Mouse (Mus musculus) CH12.LX (cell line): ENCODE data around the gene 2900026A02Rik. TPM values are rescaled to one million over a fixed set of nuclear protein-coding genes. Genes with fewer than 3 reads are reported as not detected.

Source experiments
- DNase-seq: peaks from one replicate; pipeline ENCODE4 v3.0.0-alpha.2; 2013; ENCODE audit errors: extremely low read depth
- H3K27ac ChIP-seq: 2 replicates; pipeline ENCODE4 v1.5.1; 2012; ENCODE audit warnings: low read depth, mild to moderate bottlenecking, control low read depth, moderate library complexity; ENCODE audit not compliant: insufficient read depth
- H3K27me3 ChIP-seq: replicated peaks from 2 replicates; pipeline ENCODE3; 2012; ENCODE audit warnings: inconsistent platforms
- H3K36me3 ChIP-seq, 2 experiments: replicated peaks in 1 of 2; 2 replicates each; pipeline versions ENCODE3 to v1.6.1; 2012; ENCODE audit warnings: inconsistent platforms in 1 of 2, low read length in 1 of 2, mild to moderate bottlenecking in 1 of 2, mixed read lengths in 1 of 2, moderate library complexity in 1 of 2; ENCODE audit not compliant: control insufficient read depth in 1 of 2, insufficient read depth in 1 of 2
- H3K4me1 ChIP-seq, 2 experiments: 2 replicates each; pipeline ENCODE4 v1.6.1; 2012; ENCODE audit warnings: inconsistent platforms in 1 of 2, moderate library complexity in 1 of 2; ENCODE audit not compliant: insufficient read depth in 2 of 2, control insufficient read depth in 1 of 2
- H3K4me2 ChIP-seq: 2 replicates; pipeline ENCODE4 v1.6.1; 2012; ENCODE audit warnings: low read depth, mild to moderate bottlenecking, control low read depth; ENCODE audit not compliant: poor library complexity, insufficient read depth, severe bottlenecking
- H3K4me3 ChIP-seq, 3 experiments: fragments of 150-350 bp in 1 of 3; sonication (generic) in 1 of 3; replicated peaks in 1 of 3; 2 replicates each; pipeline versions ENCODE3 to v1.5.1; 2011 to 2012; ENCODE audit warnings: low read depth in 2 of 3, low read length in 2 of 3, mild to moderate bottlenecking in 2 of 3, moderate library complexity in 2 of 3, control low read depth in 1 of 3, improper control_type of control experiment in 1 of 3, inconsistent platforms in 1 of 3, mixed read lengths in 1 of 3; ENCODE audit not compliant: poor library complexity in 1 of 3
- H3K79me2 ChIP-seq: replicated peaks from 2 replicates; pipeline ENCODE4 v1.6.1; 2012; ENCODE audit warnings: mild to moderate bottlenecking, moderate library complexity; ENCODE audit not compliant: control insufficient read depth, poor library complexity, insufficient read depth, severe bottlenecking; ENCODE audit errors: extremely low read depth
- H3K9ac ChIP-seq: 2 replicates; pipeline ENCODE4 v1.6.1; 2012; ENCODE audit warnings: low read depth, mild to moderate bottlenecking, control low read depth, moderate library complexity; ENCODE audit not compliant: insufficient read depth
- H3K9me3 ChIP-seq: replicated peaks from 2 replicates; pipeline ENCODE3; 2012; ENCODE audit warnings: low read length, inconsistent platforms, mixed read lengths
- BHLHE40 ChIP-seq: IDR thresholded peaks from 2 replicates; pipeline ENCODE4 v1.6.1; 2011; ENCODE audit warnings: mild to moderate bottlenecking, low read depth, low read length, improper control_type of control experiment
- CHD2 ChIP-seq: IDR thresholded peaks from 2 replicates; pipeline ENCODE4 v1.6.1; 2011; ENCODE audit warnings: low read length, improper control_type of control experiment
- CTCF ChIP-seq, 2 experiments: IDR thresholded peaks in 1 of 2; conservative IDR thresholded peaks in 1 of 2; 2 replicates each; pipeline ENCODE4 v1.5.1; 2011 to 2012; ENCODE audit warnings: low read depth in 2 of 2, low read length in 2 of 2, improper control_type of control experiment in 1 of 2, inconsistent platforms in 1 of 2, mild to moderate bottlenecking in 1 of 2, moderate library complexity in 1 of 2
- EP300 ChIP-seq: IDR thresholded peaks from 2 replicates; pipeline ENCODE4 v1.6.1; 2011; ENCODE audit warnings: low read length, improper control_type of control experiment
- ETS1 ChIP-seq: conservative IDR thresholded peaks from 2 replicates; pipeline ENCODE4 v1.6.1; 2012; ENCODE audit warnings: low read depth, mild to moderate bottlenecking, inconsistent platforms, low read length, improper control_type of control experiment, moderate library complexity
- GABPA ChIP-seq: IDR thresholded peaks from 2 replicates; pipeline ENCODE4 v1.6.1; 2012; ENCODE audit warnings: low read depth, low read length, improper control_type of control experiment, inconsistent platforms; ENCODE audit not compliant: insufficient replicate concordance
- HCFC1 ChIP-seq: IDR thresholded peaks from 2 replicates; pipeline ENCODE4 v1.6.1; 2012; ENCODE audit warnings: low read depth, mild to moderate bottlenecking, inconsistent platforms, low read length, improper control_type of control experiment
- IRF4 ChIP-seq: IDR thresholded peaks from 2 replicates; pipeline ENCODE4 v1.6.1; 2014; ENCODE audit warnings: low read depth, mild to moderate bottlenecking, inconsistent platforms, low read length, improper control_type of control experiment
- JUN ChIP-seq: IDR thresholded peaks from 2 replicates; pipeline ENCODE4 v1.6.1; 2011; ENCODE audit warnings: low read depth, mild to moderate bottlenecking, low read length, improper control_type of control experiment, moderate library complexity; ENCODE audit not compliant: insufficient read depth
- KAT2A ChIP-seq: IDR thresholded peaks from 2 replicates; pipeline ENCODE4 v1.6.1; 2012; ENCODE audit warnings: low read length, improper control_type of control experiment, inconsistent platforms; ENCODE audit not compliant: insufficient replicate concordance
- MAFK ChIP-seq: IDR thresholded peaks from 2 replicates; pipeline ENCODE4 v1.6.1; 2011; ENCODE audit warnings: low read length, improper control_type of control experiment; ENCODE audit not compliant: insufficient replicate concordance
- MEF2A ChIP-seq: IDR thresholded peaks from 2 replicates; pipeline ENCODE4 v1.6.1; 2014; ENCODE audit warnings: low read depth, mild to moderate bottlenecking, inconsistent platforms, low read length, improper control_type of control experiment, borderline replicate concordance
- MXI1 ChIP-seq: IDR thresholded peaks from 2 replicates; pipeline ENCODE4 v1.6.1; 2011; ENCODE audit warnings: mild to moderate bottlenecking, low read depth, low read length, improper control_type of control experiment
- POLR2AphosphoS2 ChIP-seq: IDR thresholded peaks from 2 replicates; pipeline ENCODE4 v1.6.1; 2011; ENCODE audit warnings: low read depth, low read length, improper control_type of control experiment
- RAD21 ChIP-seq: IDR thresholded peaks from 2 replicates; pipeline ENCODE4 v1.6.1; 2011; ENCODE audit warnings: low read depth, mild to moderate bottlenecking, low read length, improper control_type of control experiment, moderate library complexity
- RCOR1 ChIP-seq: conservative IDR thresholded peaks from 2 replicates; pipeline ENCODE4 v1.6.1; 2012; ENCODE audit warnings: low read depth, mild to moderate bottlenecking, inconsistent platforms, low read length, improper control_type of control experiment
- SMC3 ChIP-seq: IDR thresholded peaks from 2 replicates; pipeline ENCODE4 v1.6.1; 2011; ENCODE audit warnings: low read depth, low read length, improper control_type of control experiment
- TCF12 ChIP-seq: IDR thresholded peaks from 2 replicates; pipeline ENCODE4 v1.6.1; 2014; ENCODE audit warnings: low read depth, mild to moderate bottlenecking, inconsistent platforms, low read length, improper control_type of control experiment
- UBTF ChIP-seq: IDR thresholded peaks from 2 replicates; pipeline ENCODE4 v1.6.1; 2012; ENCODE audit warnings: low read depth, mild to moderate bottlenecking, inconsistent platforms, low read length, improper control_type of control experiment, moderate library complexity
- ZMIZ1 ChIP-seq: IDR thresholded peaks from 2 replicates; pipeline ENCODE4 v1.6.1; 2012; ENCODE audit warnings: low read depth, mild to moderate bottlenecking, inconsistent platforms, low read length, improper control_type of control experiment
- ZNF384 ChIP-seq: IDR thresholded peaks from 2 replicates; pipeline ENCODE4 v1.6.1; 2012; ENCODE audit warnings: low read depth, low read length, improper control_type of control experiment, inconsistent platforms
- dilution Hi-C: fragments of 300-500 bp; cut with MboI; formaldehyde crosslinking; loops from 2 replicates; pipeline ENCODE4 v1.14.3; 2020; ENCODE audit warnings: low sequenced_read_pairs; ENCODE audit not compliant: extremely low pct_unique_long_range_greater_than_20kb, extremely low pct_ligation_motif_present
- in situ Hi-C: fragments of 300-500 bp; cut with MboI; formaldehyde crosslinking; loops from 3 replicates; pipeline ENCODE4 v1.14.3; 2019; ENCODE audit warnings: low sequenced_read_pairs, low pct_ligation_motif_present, low pct_unique_long_range_greater_than_20kb, mixed read lengths
- polyA plus RNA-seq: library from polyadenylated mRNA; unstranded; fragments of >175 nt; gene quantifications from 2 replicates; pipeline ENCODE4 v1.2.1, GENCODE M21; 2012; ENCODE audit warnings: low read depth; ENCODE audit not compliant: insufficient read length
- total RNA-seq, 2 experiments: library from RNA; depleted of rRNA; stranded (reverse); fragments of 300-350 nt in 1 of 2; fragments of >200 nt in 1 of 2; gene quantifications; 2 replicates each; pipeline ENCODE4 v1.2.3; 2012 to 2014

2900026A02Rik gene
- total and polyA plus RNA-seq, 3 experiments, result 0.85 to 4.6 (median 0.93) TPM

DNA sequence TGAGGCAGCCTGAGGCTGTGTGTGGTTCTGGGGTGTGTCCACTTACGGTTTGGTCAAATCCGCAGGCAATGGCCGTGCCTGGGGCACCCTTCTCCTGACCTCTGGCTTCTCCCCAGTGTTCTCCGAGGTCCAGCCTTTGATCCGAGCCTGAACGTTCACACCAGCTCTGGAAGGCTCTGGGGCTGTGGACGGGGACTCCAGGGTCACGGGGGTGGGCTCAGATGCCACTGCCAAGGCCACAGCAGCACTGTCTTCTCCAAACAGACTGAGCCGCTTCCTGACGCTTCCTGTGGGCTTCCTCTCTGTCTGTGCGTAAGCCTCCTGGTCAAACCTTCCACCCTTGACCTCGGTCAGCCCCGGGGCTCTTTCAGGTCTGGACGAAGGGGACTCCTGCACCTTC lies 30.5 kb downstream of the 2900026A02Rik start:
- no peaks in the 10 kb centered on the region for H3K36me3 ChIP-seq
- no peak for DNase-seq
- H3K4me2 ChIP-seq, result no peak overlapping the region
- H3K27ac ChIP-seq, result no peak overlapping the region
- no peak overlapping the region for H3K9ac ChIP-seq
- H3K27me3 ChIP-seq, result peaks cover 30% of the 10 kb centered on the region
- H3K9me3 ChIP-seq, result no peaks in the 10 kb centered on the region
- TF ChIP-seq RAD21 (no peak), GABPA (no peak), IRF4 (no peak), UBTF (no peak), ETS1 (no peak), MXI1 (no peak), ZMIZ1 (no peak), TCF12 (no peak), MEF2A (no peak), SMC3 (no peak), RCOR1 (no peak), CHD2 (no peak), HCFC1 (no peak), POLR2AphosphoS2 (no peak), ZNF384 (no peak), JUN (no peak), MAFK (no peak), EP300 (no peak), KAT2A (no peak), BHLHE40 (no peak)
- H3K4me1 ChIP-seq, result peaks cover 0 to 24% of the 10 kb centered on the region in 2 experiments; a peak in 2 of 4 replicates
- no peak overlapping the region for H3K4me3 ChIP-seq
- in situ Hi-C loops (no loop called here), dilution Hi-C loops (loop anchor here (25.0 kb wide), 1 partner anchor 103 kb away; the partner anchor contains the start of gene Crybb3)
- no peaks in the 10 kb centered on the region for H3K79me2 ChIP-seq

GRCm38 (mm10) chr5:113181441-113181840 lies 39.6 kb downstream of the 2900026A02Rik start:
- no peak for TF ChIP-seq ETS1
- TF ChIP-seq RAD21, result no peak
- no peak for TF ChIP-seq TCF12
- TF ChIP-seq MAFK, result no peak
- no peak for TF ChIP-seq BHLHE40
- 0 out of 4 replicates have a peak, but pooled peaks of 1 of the 2 experiments have one; percentile 14 for TF ChIP-seq CTCF (conservative IDR thresholded peaks at IDR 0.05 in 1 of 2, IDR thresholded peaks at IDR 0.05 in 1 of 2; ENCODE audit: low read depth in 2 of 2, low read length in 2 of 2)
- Histone ChIP-seq H3K9me3 (no peaks in the 10 kb centered on the region), H3K9ac (no peak overlapping the region), H3K27ac (no peak overlapping the region), H3K79me2 (no peaks in the 10 kb centered on the region), H3K4me2 (no peak overlapping the region), H3K4me3 (peak overlapping the region in 1 of 3 experiments; percentile 55), H3K36me3 (no peaks in the 10 kb centered on the region), H3K27me3 (peaks cover 16% of the 10 kb centered on the region), H3K4me1 (peaks cover 0 to 17% of the 10 kb centered on the region in 2 experiments; a peak in 2 of 4 replicates)
- dilution Hi-C loops, result loop anchor here (25.0 kb wide), 1 partner anchor 94 kb away; the partner anchor contains the start of gene Crybb3
- DNase-seq, result peak; percentile 77
- in situ Hi-C loops, result loop anchor here (5.0 kb wide), 1 partner anchor 46 kb away; the partner anchor contains the start of gene Tmem211
